In genomic region chr11:8936431-8937110, GRCm38 (mm10) we compare ENCODE assay signal across 13 mouse cellular contexts.
"Had no signal": no experiment of that assay in that cellular context is flagged by ENCODE, and none has a peak within 500 bp of the region (broad histone marks: within the 10 kb centered on the region; RNA-seq: fewer than 3 reads in every experiment).

No protein-coding gene starts in this region.

- H3K27me3 ChIP-seq: limb, embryonic 13.5 days; liver, embryonic 15.5 days; midbrain, embryonic 15.5 days; neural tube, embryonic 12.5 days had no signal

- H3K36me3 ChIP-seq: limb, embryonic 13.5 days; liver, embryonic 15.5 days; midbrain, embryonic 15.5 days; neural tube, embryonic 12.5 days had no signal

- H3K4me2 ChIP-seq: limb, embryonic 13.5 days; liver, embryonic 15.5 days; midbrain, embryonic 15.5 days; neural tube, embryonic 12.5 days had no signal

- H3K27ac ChIP-seq: limb, embryonic 13.5 days; liver, embryonic 15.5 days; midbrain, embryonic 15.5 days; neural tube, embryonic 12.5 days had no signal

- H3K4me1 ChIP-seq: limb, embryonic 13.5 days; liver, embryonic 15.5 days; midbrain, embryonic 15.5 days; neural tube, embryonic 12.5 days had no signal

- H3K9me3 ChIP-seq: limb, embryonic 13.5 days; liver, embryonic 15.5 days; midbrain, embryonic 15.5 days; neural tube, embryonic 12.5 days had no signal

- H3K4me3 ChIP-seq: limb, embryonic 13.5 days; liver, embryonic 15.5 days; midbrain, embryonic 15.5 days; neural tube, embryonic 12.5 days had no signal

- ATAC-seq: lung, postnatal 0 days; midbrain, embryonic 15.5 days had no signal

- DNase-seq: kidney, postnatal 10 days; left cerebral cortex, postnatal 4 days; lung, adult 2 months; lung, postnatal 36 days; right cerebral cortex, postnatal 4 days; spleen, adult 18-20 months; thymus, adult 2 months; thymus, postnatal 25 days had no signal

- H3K9ac ChIP-seq: limb, embryonic 13.5 days; liver, embryonic 15.5 days; midbrain, embryonic 15.5 days; neural tube, embryonic 12.5 days had no signal
